Mouse (Mus musculus): ENCODE results near the gene Setx.

Setx gene

GRCm38 (mm10) chr2:29135161-29135560 is 11.2 kb downstream of the Setx start:
- no peak for DNase-seq (ENCODE audit: low read depth)

- no peak for DNase-seq (ENCODE audit: low read depth)
Observed at GRCm38 (mm10) chr2:29151941-29152340, 28.0 kb downstream of the Setx start.

- DNase-seq (ENCODE audit: low read depth): no peak
Observed at GRCm38 (mm10) chr2:29168067-29168466, 44.1 kb downstream of the Setx start.

DNA sequence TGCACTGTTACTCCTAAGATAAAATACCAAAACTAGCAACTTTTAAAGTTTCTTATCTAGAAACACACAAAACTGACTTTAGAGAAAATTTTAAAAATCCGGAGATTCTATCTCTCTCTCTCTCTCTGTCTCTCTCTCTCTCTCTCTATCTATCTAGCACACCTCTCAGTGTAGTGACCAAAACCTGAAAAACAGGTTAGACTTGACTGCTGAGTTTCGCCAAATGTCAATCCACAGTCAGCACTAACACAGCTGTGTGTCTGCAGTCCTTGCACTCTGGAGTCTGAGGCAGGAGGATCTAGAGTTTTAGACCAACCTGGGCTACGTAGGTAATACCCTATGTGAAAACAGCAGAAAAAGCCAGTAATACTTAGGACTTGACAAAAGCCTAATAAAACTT is 50.9 kb downstream of the Setx start:
- no peak for DNase-seq (ENCODE audit: low read depth)

- no peak for DNase-seq (ENCODE audit: low read depth)
Observed at GRCm38 (mm10) chr2:29179810-29180209, 55.8 kb downstream of the Setx start.

DNA sequence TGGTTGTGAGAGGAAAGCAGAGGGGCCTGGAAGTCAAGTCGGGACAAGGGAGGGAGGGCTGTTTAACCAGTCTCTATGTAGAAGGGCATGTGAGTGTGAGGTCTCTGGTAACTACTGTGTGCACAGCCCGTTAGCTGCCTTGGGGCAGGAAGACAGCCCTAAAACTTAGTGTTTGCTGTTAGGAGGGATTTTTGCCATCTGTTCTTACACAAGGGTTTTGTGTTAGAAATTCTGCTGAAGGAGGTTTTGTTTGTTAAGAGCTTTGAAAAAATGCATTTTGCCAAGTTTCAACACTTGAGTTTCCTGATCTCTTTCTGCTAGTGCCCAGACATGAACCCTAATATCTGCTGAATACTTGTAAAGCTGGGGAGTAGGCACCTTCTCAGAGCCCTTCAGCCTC is 57.1 kb downstream of the Setx start:
- DNase-seq (ENCODE audit: low read depth): no peak

DNA sequence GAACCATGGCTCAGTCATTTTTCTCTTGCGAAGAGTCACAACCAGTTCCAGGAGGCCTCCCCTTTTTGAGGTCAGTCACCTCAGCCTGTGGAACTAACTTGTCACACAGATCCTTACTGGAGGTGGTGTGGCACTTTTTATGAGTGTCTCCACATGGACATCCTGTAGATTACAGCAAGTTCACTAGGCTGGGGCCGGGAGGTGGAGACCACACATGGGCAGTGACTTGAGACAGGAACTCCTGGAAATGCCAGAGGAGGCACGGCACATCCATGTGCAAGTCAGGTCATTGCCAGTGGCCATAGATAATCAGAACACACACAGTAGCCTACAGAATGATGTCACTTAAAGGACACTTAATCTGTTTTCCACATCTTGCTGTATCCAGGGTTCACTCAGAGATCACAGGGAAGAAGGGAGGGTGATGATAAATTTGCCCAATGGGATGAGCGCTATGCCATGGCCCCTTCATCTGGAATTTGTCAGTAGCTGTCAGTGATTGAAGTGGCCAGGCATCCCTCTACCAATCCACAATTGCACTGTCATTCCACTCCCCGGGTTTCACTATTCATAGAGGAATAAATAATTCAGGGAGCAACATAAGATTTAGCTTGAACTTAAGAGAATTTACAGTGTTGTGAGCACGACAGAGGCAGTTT is 59.4 kb downstream of the Setx start:
- DNase-seq (ENCODE audit: low read depth): no peak

DNA sequence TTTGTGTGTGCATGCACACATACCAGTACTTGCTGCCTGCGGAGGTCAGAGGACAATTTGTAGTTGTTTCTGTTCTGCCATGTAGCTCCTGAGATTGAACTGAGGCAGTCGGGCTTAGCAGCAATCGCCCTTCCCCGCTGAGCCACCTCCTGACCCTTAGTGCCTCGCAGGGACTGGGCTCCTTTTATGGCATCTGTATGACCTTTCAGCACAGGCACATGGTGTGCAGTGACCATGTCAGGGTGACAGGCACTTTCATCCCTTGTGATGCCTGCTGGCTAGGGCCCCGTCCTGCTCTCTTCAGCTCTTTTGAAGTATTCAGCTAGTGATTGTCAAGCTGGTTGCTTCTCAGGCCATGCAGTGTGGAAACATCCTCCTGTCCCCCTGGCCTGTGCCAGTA is 62.2 kb downstream of the Setx start:
- DNase-seq (ENCODE audit: low read depth): no peak

DNA sequence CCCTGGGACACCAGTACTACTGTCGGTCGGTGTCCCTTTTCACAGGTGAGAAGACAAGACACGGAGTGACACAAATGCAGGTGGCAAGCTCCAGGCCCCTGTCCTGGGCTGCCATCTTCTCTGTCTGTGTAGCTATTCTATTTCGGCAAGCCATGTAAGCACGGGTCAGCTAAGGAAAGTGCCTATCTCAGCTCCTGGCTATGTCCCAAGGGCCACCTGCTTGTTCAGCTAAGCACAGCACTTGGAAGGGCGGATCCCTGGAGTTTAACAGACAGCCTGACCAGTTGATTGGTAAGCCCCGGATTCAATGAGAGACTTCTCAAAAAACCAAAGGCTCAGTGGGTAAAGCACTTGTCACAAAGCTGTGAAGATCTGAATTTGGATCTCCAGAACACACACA is 66.4 kb downstream of the Setx start:
- no peak for DNase-seq (ENCODE audit: low read depth)

DNA sequence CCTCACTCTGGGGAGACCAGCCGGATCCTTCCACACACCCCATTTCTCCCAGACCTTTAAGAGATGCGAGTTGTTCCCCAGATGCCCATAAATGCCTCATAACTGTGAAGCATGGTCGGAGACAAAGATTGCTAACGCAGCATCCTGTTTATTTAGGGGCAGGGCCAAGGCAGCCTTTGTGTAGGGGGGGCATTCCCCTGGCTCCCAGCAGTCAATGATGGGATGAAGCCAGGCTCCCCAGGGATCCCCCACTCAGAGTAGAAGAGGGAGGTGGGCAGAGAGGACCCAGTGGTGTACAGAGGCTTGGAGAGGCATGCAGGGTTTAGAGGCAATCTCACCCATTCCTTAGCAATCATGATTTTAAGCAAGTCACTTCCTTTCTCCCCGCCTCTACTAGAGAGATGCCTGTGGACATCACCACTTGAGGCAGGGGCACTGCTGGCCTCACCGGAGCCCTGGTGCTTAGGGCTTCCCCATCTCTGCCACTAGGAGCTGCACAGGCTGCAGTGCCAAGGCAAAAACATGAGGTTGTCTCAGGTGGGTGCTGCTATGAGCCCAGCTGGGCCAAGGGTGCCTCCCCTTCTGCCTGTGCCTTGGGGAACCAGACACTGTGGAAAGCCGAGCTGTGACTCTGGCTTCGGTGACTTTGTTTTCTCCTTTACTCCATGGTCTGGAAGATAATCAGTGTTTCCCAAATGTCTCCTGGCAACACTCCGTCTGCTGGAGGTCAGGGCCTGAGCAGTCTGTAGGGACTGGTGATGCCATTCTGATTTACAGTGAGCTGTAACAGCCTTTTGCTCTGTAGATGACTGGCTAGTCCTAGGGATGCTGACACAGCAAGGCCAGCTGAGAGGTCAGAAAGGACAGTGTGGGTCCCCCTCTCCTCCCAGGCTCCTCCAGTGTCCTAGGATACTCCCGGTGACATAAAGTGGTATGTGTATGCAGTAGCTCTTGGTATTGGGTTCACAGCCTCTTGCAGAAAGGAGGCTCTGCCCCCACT is 67.5 kb downstream of the Setx start:
- DNase-seq (ENCODE audit: low read depth): no peak

DNA sequence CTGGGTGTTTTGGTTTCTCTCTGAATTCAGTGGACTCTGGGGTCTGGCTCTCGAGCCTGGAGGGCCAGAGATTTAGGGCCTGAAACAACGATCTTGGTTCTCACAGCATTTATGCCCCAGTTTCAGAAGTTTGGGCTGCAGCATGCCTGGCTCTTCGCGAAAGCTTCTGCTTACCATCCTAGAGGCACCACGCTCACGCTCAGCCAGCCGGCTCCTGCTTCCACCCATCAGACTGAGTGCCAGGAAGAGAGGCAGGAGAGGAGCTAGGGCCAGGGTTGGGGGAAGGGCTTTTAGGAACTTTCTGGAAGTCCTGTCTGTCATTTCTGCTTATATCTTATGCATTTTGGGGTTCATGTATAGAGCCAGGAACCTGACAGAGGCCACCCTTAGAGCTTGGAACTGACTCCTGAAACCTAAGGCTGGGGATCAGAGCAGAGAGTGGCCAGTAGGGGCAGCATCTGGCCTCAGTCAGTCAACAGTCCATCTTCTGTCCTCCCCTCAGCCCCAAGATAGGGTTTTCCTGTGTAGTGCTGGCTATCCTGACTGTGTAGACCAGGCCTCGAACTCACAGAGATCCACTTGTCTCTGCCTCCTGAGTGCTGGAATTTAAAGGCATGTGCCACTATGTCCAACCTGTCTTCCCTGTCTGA is 68.8 kb downstream of the Setx start:
- DNase-seq (ENCODE audit: low read depth): no peak

DNA sequence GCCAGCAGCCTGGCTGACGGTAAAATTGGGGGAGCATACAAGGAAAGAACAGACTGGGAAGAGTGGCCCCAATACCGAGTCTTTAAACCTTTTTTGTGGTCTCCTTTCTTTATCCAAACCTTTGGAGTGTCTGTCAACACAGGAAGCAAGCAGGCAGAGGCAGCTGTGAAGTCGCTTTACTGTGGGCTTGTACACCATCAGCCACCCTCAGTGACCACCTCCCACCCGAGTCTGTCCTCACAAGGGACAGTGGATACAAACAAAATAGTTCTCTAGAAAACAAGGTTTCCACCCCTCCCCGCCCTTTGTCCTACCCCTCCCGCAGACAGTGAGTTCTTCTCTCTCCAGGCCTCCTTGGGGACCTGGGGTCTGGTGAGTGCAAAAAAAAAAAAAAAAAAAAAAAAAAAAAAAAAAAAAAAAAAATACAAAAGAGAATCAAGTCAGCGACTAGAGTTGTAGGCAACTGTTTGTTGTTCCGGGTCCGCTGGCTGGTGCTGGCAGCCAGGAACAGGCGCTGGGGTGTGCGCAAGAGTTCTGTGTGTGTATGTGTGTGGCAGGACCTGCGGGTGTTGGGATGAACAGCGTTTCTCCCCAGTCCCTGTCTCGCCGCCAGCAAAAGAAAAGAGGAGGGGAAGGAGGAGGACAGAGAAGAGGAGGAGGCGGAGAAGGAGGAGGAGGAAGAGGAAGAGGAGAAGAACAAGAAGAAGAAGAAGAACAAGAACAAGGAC is 70.0 kb downstream of the Setx start:
- DNase-seq (ENCODE audit: low read depth): no peak

DNA sequence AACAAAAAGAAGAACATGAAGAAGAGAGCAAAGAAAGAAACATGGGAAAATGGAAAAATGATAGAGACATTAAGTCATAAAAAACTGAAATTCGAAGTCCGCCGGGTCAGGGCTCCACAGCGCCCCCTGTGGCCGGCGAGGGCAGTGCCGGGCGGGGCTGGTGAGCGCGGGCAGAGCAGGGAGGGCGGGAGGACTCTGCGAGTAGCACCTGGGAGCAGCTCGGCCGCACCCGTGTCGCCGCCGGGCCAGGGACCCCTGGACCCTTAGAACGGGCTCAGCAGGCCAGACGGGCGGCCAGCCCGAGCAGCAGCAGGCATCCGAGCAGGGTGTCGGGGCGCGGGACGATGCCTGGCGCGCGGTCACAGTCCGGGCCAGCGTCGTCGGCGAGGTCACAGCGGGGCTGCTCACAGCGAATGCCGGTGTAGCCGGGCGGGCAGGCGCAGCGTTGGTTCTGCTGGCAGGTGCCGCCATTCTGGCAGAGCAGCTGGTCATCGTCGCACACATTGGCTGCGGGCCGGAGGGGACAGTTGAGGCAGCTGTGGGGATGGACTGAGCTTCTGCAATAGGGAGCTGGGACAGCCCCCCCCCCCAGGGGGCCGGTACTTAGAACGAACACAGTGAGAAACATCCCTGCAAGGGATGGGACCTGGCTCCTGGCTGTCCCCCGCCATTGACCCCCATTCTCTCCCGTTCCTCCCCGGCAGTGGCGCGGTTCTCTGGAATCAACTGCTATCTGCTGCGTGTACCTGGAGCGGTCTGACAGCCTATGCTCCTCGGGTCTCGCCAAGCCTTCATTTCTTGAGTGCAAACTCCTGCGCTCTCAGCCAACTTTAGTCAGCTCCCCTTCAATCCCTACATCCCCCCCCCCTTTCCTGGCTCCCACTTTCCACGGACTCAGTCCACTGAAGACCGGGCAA is 70.8 kb downstream of the Setx start:
- DNase-seq (ENCODE audit: low read depth): peak; percentile 85

GRCm38 (mm10) chr2:29196844-29197243 is 72.9 kb downstream of the Setx start:
- no peak for DNase-seq (ENCODE audit: low read depth)

DNA sequence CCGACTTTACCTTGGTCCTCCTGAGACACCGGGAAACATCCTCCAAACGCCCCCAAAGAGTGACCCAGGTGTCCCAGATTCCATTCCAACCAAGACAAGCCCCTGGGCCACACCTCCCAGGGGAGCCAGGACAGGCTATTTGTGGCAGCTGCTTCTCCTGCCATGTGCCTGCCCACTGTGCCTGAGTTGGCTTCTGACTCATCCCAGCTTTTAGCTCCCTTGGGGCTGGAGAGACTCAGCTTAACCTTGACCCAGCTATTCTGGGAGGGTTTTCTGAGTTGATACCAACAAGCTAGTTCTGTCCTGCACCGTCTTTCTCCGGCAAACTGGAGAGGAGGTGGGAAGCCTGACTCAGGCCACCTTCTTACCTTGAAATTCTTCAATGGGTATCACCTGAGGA is 74.5 kb downstream of the Setx start:
- DNase-seq (ENCODE audit: low read depth): no peak

GRCm38 (mm10) chr2:29199909-29200308 is 75.9 kb downstream of the Setx start:
- peak; percentile 78 for DNase-seq (ENCODE audit: low read depth)

DNA sequence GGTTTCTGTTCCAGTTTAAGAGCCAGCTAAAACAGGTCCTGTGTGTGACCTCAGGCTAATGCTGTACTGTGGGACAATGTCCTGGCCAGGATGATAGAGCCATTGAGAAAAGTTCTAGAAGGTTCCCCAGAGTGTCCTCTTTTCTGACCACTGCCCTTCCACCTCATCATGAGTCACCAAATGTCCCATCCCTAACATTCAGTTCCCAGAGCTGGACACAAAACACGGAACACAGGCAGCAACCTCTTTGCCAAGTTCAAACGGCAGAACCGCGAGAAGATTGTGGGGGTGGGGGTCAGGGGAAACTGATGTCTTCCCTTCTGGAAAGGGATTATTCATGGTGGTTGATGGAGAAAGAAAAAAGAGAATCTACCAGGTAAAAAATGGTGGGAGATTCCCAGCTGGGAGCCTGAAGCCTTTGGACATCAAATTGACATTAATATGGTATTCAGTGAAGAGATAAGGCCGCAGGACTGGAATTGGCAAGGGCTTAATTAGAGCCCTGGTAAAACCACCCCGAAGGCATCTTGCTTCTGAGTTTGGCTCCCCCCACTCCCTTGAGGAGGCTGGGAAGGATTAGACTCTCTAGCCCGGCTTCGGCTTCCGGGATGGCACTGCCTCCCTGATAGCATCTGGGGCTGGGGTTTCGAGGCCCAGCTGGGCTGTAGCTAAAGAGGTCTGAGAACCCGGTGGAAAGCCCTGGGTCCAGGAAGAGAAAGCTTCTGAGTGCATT is 77.4 kb downstream of the Setx start:
- no peak for DNase-seq (ENCODE audit: low read depth)

DNA sequence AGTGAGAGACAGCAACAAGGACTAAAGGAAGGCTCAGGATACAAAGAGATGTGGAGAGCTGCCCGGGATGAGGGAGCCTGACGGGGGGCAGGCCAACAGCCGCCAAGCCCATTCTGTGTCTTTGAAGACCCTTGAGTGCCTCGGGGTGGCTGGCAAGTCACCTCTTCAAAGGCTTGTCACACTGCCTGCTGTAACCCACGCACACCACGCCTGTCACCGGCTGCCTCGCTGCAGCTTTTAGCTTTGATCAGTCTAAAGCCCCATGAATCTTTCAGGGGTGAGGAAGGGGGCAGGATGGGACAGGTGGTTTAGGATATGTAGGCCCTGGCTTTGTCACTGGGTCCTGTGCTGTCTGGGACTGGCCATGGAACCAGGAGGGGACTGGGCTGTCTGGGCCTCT is 82.2 kb downstream of the Setx start:
- no peak for DNase-seq (ENCODE audit: low read depth)

DNA sequence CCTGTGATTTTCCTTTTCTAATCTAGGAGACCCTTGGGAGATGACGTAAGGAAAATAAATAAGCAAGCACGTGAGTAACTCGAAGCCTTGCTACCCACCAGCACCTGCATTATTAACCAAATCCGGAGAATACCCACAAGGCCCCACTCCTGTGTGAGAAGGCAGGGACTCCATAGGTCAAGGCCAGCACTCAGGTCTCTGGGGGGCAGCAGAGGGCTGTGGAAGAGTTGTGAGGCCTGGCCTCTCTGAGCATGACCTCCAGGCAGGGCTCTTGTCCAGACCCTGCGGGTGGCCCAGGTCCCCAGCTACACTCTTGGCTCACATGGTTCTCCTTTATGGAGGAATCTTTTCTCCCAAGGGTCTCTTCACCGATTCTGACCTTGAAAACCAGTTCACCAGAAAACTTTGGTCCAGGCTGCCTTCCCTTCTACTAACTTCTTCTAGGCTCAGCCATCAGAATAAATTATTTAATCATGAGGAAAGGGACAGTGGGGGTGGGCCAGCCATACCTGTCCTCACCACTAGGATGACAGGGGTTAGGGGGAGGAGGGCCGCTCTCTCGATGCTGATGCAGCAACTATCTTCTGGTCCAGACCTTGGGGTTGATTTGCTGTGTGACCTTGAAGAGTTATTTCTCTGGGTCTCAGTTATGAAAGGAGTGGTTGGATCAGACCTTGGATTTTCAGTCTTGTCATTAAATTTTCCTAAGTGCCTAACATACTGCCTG is 92.5 kb downstream of the Setx start:
- DNase-seq (ENCODE audit: low read depth): no peak

DNA sequence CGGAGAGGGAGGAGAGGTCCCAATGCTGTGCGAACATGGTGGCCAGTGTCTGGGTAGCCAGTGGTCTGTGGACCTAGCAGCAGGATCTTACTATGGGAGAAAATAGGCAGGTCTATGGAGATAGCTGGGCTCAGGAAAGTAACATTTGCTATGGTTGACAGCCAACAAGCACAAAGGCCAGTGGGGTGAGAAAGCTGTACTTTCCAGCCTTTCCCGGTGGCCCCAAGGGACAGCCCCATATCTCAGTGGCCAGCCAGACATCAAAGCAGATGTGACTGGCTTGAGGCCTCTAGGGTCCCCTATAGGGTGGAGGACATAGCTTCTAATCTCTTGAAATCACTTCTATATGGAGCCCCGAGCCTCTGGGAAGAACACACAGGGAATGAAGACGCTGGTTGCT is 93.1 kb downstream of the Setx start:
- DNase-seq (ENCODE audit: low read depth): no peak

Data from naive thymus-derived CD4-positive, alpha-beta T cell, adult 2 months (primary cell).